Mouse (Mus musculus) kidney, adult 18-20 months (tissue): ENCODE data around the gene Nup133.
A peak's percentile ranks its signal among the peaks of the same experiment; 100 is the strongest.

ENCODE experiments used
- DNase-seq: peaks from one replicate; pipeline ENCODE4 v3.0.0; 2021

Gene Nup133

DNA sequence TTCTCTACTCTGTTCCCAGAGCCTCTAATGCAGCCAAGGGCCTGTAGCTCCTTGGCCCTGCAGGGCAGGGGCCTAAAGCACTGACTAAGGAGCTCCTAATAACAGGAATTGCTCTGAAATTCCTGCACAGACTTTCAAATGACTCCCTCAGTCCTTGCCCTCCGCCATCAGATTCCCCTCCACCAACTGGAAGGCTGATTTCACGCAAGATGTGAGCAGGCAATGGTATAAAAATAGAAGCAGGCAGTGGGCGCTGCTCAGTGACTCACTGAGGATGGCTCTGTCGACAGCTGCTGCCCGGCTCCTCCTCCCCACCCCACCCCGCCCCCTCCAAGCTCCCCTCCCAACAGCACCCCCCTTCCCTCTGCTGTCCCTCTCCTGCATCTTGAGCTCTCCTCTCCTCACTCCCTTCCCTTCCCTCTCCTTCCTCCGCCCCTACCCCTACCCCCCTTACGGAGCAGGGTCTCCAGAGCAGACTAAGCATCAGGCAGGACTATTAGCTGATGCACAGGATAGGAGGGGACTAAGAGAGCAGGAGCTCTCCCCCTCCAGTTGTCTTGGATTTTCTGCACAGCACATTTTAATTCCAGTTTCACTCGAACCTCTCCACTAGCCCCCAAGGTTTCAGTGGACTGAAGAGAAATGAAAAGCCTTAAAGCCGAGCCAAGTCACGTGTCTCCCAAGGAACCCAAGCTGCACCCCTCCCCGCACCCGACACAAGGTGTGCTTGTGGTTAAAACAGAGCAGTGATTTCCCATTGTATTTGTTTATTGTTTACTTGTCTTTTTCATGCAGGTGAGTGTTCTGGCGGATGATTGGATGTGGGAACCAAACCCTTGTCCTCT, 64.1 kb downstream of the Nup133 start:
- DNase-seq, result no peak

DNA sequence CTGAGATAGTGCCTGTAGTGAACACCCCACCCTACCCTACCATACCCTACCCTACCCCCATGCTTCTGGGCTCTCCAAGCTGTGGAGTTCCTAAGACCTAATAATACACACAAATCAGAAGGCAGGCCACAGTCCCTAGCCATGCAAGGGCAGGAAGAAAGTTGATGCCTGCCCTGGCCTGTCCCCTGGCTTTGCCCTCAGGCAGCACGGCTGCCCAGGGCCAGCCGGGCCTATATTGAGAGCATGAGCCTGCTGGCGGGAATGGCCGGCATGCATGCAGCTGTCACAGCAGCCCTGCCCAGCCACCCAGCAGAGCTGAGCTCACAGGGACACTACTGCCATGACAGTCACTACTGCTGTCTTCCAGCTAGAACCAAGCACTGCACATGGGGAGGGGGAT, 66.0 kb downstream of the Nup133 start:
- no peak for DNase-seq

GRCm38 (mm10) chr8:123882412-123882811, 66.7 kb downstream of the Nup133 start:
- no peak for DNase-seq

DNA sequence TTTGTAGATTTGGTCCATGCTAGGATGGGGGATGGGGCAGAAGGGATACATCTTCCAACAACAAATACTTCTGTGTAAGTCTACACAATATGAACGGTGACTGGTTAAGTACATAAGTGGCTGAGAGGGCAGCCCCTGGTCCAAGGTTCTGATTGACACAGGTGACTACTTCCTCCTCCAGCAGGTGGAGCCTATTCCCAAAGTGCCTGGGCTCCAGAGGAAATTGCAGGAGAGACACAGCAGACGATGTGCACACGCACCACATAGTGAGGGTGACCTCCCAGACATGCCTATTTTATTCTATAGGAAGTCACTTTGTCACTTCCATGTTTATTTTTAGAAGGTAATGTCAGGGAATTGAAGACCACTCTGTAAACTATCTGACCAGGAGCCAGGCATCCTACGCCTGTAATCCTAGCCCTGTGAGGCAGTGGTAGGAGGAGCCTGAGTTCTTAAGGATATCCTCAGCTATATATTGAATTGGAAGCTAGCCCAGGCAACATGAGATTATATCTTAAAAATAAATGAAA, 68.2 kb downstream of the Nup133 start:
- DNase-seq, result no peak

DNA sequence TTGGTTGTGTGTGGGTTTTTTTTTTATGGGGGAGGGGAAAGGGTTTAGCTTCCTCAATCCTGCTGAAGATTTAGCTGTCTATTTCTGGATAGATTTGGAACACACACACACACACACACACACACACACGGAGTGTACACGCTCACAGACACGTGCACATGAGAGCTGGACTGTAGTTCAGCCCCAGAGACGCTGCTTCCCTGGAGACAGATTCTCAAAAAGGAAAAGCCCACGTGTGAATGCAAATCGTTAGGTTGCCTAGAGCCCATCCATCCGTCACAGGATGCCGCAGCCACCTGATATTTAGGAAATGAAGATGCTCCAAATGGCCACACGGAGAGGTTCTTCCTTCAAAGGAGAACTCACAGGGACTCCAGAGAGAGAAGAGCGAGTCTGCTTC, 68.8 kb downstream of the Nup133 start:
- no peak for DNase-seq

DNA sequence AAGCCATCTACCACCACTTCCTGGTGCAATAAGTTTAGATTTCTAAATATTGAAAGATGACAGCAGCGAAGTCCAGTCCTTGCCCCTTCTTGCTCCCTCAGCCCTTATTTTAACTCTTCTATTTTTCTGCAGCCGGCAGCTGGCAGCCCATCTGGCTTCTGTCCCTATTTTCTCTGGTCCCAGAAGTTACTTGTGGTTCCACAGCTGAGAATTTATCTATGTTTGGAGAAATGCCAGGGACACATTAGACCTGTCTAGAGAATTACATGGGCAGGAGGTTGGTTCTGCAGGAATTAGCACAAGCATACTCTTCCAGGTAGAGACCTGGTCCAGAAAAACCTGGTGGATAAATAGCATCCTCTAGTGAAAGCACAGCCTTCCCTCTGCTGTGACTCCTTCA, 71.2 kb downstream of the Nup133 start:
- DNase-seq, result no peak

DNA sequence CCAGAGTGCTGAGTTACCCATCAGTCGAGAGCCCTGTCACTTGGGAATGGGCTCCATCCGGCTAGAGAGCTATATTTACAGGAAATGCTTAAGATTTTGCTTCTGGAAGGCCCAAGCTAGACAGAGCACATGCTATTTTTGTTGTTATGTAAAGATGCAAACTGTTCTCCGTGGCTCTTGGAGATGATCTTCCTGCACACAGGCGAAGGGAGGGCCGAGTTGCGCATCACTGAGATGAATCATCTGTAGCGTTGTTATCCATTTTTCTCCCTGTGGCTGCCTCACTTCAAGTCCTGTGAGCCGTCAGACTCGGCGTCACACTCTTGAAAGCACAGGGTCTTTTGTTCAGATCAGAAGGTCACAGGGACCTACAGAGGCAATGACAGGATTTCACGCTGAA, 74.7 kb downstream of the Nup133 start:
- no peak for DNase-seq

- no peak for DNase-seq
Observed at GRCm38 (mm10) chr8:123873364-123873763, 75.7 kb downstream of the Nup133 start.

GRCm38 (mm10) chr8:123872048-123872447, 77.0 kb downstream of the Nup133 start:
- no peak for DNase-seq

DNA sequence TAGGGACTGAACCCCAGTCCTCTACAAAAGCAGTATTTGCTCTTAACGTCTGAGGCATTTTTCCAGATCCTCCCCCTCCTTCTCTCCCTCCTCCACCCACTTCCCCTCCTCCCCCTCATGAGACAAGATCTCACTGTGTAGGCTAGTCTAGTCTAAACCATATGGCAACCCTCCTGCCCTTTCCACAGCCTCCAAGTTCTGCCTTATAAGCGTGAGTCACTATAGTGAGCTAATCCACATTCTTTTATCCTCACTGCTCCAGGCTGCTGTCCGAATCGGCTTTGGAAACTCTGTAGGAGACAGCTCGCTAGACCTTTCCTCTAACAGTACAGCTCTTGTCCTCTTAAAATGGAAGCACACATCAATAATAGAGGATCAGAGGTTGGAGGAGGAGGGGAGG, 82.1 kb downstream of the Nup133 start:
- no peak for DNase-seq

DNA sequence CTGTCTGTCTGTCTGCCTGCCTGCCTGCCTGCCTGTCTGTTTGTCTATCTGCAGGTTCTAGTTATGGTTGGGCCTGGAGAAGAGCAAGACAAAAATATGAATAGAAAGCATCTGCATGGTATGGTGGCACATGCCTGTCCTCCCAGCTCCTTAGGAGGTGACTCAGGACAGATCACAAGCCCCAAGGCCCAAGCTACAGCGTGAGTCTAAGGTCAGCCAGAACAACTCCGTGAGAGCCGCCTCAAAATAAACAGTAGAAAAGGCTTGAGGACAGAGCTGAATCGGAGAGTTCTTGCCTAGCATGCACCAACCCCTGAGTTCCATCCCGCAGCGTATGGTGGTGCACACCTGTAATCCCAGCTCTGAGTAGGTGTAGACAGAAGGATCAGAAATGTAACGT, 83.3 kb downstream of the Nup133 start:
- DNase-seq, result no peak

- no peak for DNase-seq
Observed at GRCm38 (mm10) chr8:123860386-123860785, 88.7 kb downstream of the Nup133 start.

DNA sequence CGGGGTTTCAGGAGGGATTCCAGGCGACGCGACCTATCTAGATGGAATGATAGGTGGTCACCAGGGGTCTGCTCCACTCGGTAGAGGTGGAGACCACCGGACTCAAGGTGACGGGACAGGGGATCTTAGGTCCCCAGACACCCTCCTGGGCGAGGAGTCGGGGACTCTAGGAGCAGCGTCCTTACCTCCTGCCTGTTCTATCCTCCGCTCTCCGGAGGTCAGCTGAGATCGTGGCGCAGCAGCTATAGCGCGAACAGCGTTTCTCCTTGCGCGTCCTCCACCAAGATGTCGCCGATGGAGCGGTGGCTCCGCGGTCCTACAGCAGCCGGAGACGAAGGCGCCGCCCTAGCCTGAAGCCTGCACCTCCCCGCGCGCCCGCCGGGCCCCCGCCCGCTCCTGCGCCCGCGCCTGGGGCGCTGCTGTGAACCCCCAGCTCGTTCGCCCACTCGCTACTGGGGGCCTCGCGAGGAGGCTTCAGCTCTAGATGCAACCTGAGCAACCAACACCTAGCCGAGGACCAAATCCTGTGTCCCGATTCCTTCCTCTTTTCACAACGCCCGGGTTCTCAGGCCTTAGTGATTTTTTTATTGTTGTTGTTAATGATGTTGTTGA, 89.3 kb downstream of the Nup133 start, which contains the start of gene Ccsap:
Gene Ccsap, minus strand, starts transcription at position 562 of the 612 bp plus-strand sequence.
- DNase-seq, result no peak

GRCm38 (mm10) chr8:123858941-123859647, 90.0 kb downstream of the Nup133 start:
- DNase-seq, result peak; percentile 91

DNA sequence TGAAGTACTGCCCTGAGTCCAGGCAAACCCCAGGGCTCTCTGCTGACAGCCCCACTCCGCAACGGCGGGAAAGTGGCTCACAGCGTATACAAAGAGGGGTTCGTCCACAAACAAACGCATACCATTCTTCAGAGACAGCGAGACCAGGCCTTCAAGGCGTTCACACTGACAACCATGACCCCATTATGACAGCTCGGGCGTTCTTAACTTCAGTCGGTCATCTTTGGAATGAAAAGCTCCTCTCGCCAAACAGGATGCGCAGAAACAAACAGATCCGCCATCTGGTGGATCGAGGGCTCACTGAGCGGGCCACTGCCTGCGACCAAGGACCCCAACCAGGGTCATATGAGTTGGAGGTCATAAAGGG, 90.5 kb downstream of the Nup133 start:
- DNase-seq, result no peak

DNA sequence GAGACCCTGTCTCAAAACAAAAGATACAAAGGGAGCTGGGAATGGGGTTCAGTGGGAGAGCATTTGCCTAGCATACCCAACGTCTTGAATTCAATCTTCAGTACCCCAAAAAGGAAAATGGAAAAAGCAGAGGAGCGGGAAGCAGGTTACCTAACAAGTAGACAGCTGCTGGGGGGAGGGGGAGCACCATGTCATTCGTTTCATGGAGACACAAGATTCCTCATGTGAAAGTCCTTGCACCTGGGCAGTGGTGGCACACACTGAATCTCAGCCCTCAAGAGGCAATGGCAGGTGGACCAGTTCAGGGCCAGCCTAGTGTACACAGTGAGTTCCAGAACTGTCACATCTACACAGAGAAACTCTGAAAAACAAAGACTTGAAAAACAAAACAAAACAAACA, 91.7 kb downstream of the Nup133 start:
- no peak for DNase-seq

GRCm38 (mm10) chr8:123854733-123855475, 94.2 kb downstream of the Nup133 start:
- no peak for DNase-seq

DNA sequence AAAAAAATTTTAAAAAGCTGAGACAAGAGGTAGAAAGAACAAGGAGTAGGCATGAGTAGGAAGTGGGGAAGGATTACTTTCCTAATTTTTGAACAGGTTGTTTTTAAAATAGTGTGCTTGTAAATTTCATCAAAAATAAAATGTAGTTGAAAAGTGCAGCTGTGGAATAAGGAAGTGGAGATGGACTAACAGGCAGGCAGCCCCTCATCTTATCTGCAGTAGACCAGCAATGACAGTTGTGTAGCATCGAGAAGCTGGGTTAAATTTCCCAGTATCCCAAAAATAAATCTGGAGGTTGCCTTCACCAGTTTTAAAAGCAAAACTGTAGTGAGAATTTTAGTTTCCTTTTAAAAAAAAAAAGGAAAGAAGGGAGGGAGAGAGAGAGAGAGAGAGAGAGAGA, 94.8 kb downstream of the Nup133 start:
- DNase-seq, result no peak

DNA sequence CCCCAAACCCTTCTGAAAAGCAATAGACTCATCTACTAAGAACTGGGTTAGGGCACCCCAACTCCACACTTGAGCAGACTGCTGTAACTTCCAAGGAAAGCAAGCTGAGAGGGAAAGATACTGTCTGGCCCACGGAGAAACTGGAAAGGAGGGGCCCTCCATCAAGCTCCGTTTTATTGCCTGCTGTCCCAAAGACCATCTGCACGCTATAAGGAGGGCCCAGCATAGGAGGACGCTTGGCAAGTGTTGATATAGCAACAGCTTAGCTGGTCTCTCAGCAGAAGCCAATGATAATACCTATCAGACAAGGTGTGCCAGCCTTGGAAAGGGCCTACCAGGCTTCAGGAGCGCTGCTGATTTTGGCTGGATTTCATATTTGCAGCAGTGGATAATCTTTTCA, 97.5 kb downstream of the Nup133 start:
- no peak for DNase-seq

GRCm38 (mm10) chr8:123849352-123849751, 99.7 kb downstream of the Nup133 start:
- no peak for DNase-seq

DNA sequence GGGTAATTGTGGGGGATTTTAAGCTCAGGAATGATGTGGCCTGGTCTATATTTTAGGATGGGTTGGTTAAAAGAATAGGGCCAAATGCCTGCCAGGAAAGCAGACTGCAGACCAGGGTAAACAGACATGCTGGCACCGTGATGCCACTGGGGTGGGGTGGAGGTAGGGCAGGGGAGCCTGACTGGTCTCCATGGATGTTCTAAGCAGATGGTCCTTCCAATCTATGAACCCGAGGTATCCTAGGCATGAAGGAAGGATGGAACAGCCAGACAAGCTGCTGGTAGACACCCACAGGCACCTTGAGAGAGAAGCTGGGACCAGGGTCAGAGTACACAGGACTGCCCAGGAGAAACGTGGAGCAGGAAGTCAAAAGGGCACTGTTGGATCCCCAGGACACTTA, 101.5 kb downstream of the Nup133 start:
- no peak for DNase-seq
